Mouse (Mus musculus) cortical plate, adult 2 months (tissue): ENCODE measurements at regions not wholly inside any gene's neighbourhood (a gene's known extent, or its start where the extent isn't known, plus 50 kb on each side); places are given as distances from the start of the nearest gene placed in this dataset.

ENCODE experiments used
- H3K27ac ChIP-seq: fragments of 200-500 bp; 2 replicates; pipeline ENCODE4 v1.5.1; 2012; ENCODE audit warnings: low read length, control low read depth, inconsistent platforms; ENCODE audit not compliant: insufficient read depth
- H3K4me1 ChIP-seq: fragments of 200-500 bp; 2 replicates; pipeline ENCODE4 v1.6.1; 2011; ENCODE audit warnings: low read length; ENCODE audit not compliant: control insufficient read depth, insufficient read depth
- H3K4me3 ChIP-seq: fragments of 200-500 bp; 2 replicates; pipeline ENCODE4 v1.5.1; 2011; ENCODE audit warnings: mild to moderate bottlenecking, low read length, control low read depth; ENCODE audit not compliant: insufficient read depth
- CTCF ChIP-seq: fragments of 200-500 bp; IDR thresholded peaks from 2 replicates; pipeline ENCODE4 v1.5.1; 2011; ENCODE audit warnings: mild to moderate bottlenecking, control low read depth, low read length; ENCODE audit not compliant: insufficient read depth; ENCODE audit errors: extremely low read depth
- POLR2A ChIP-seq: fragments of 200-500 bp; IDR thresholded peaks from 2 replicates; pipeline ENCODE4 v1.6.1; 2011; ENCODE audit warnings: mild to moderate bottlenecking, low read length, control low read depth; ENCODE audit not compliant: insufficient read depth; ENCODE audit errors: extremely low read depth

DNA sequence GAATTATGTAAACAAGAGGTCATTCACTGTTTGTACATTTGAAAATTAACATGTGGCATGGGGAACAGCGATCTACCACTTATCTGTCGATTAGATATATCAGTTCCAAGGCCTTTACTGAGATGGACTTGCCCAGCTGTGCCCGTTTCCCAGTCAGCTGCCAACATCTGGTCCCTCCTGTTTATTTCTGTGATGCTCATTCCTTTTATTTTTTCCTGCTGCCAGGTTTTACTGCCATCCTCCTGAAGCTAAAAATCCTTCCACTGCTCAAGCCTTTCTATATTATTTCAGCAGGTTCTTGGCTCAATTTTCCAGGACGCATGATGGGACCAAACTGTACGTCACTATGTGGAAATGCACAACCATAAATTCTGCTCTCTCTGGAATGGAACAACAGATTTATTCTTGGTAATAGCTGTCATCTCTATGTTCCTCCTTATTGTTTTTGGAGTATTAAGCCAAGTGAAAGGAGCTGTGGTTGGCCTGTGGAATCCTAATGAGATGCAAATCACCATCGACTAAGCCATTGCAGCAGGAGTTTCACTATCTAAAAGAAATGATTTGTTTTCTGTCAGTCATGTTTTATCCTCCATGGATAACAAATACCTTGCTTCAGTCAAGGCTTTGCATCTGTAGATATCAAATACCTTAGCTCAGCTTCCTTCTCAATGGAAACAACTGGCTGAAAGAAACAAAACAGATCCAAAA lies 180.1 kb downstream of the Plk2 start:
- no peak overlapping the region for H3K4me3 ChIP-seq
- TF ChIP-seq CTCF (no peak), POLR2A (no peak)
- H3K27ac ChIP-seq, result peak overlapping the region; percentile 35; the same call in 1 of the 2 replicates
- H3K4me1 ChIP-seq, result no peaks in the 10 kb centered on the region; the same call in 1 of the 2 replicates

DNA sequence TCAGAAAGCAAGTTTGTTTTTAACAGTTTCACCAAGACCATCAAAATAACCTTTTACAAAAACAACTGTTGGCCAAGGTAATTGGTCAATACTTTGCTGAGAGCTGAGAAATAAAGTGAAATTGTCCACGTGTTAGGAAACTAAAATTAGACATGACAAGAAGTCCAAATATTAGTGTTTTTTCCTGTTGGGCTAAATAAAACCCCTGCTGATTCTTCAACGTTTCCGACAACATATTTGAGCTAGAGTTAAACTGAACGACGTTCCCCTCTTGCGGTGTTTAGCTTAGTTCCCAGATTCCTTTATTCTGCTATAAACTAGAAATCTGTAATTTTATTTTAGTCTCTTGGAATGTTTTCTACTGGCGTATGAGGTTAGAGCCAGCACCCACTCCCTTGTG lies 183.3 kb downstream of the Plk2 start:
- Histone ChIP-seq H3K4me1 (no peaks in the 10 kb centered on the region; the same call in 1 of the 2 replicates), H3K4me3 (no peak overlapping the region), H3K27ac (no peak overlapping the region)
- TF ChIP-seq POLR2A (no peak), CTCF (no peak)

DNA sequence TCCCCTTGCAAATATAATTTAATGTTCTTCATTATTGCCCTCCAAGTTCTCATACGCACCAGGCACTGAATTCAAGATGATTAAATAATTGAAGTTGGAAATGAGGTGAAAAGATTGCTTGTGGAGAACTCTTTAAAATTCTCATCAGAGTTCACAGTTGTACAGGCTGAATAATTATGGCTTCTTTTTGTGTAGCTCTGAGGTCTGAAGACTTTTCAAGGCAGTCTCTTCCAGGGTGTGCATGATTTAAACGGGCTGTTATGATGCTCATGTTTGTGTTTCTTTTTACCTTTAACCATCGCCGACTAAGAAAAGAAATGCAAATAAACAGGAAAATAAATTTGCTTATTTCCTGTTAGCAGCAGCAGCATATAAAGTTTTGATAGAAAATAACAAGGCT lies 185.3 kb downstream of the Plk2 start:
- no peak overlapping the region for H3K27ac ChIP-seq
- H3K4me1 ChIP-seq, result no peaks in the 10 kb centered on the region
- TF ChIP-seq POLR2A, result no peak
- no peak for TF ChIP-seq CTCF
- H3K4me3 ChIP-seq, result no peak overlapping the region

DNA sequence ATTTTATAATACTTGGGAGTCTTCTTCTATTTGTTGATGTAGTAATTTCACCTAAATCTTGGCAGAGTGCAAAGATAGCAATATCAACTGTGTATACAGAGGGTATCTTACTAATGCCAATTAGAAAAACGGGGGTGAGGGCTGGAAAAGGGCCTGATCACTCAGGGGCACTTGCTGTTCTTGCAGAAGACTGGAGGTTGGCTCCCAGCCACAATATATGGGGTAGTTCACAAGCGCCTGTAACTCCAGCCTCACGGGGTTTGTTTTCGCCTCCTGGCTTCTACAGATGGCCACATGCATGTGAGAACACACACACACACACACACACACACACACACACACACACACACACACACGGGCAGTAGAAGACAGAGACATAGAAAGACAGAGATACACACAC lies 185.7 kb downstream of the Plk2 start:
- no peak overlapping the region for H3K27ac ChIP-seq
- no peak overlapping the region for H3K4me3 ChIP-seq
- no peaks in the 10 kb centered on the region for H3K4me1 ChIP-seq
- TF ChIP-seq CTCF, result no peak
- no peak for TF ChIP-seq POLR2A

DNA sequence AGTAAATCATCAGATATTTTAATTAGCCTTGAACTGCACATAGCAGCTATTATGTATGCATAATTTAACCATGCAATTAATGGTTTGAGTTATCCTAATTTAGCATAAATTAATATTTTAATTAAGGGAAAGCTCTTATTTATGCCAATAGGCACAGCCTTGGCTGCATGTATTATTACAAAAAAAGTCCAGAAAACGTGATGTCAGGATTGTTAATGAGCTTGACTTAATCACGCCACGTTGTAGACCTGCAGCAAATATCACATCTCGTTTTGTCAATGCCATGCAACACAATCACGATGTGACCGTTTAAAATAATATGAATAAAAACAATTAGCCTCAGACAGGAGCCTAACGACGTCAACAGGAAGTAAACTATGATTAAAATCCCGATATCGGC lies 189.9 kb downstream of the Plk2 start:
- Histone ChIP-seq H3K4me3 (no peak overlapping the region), H3K4me1 (no peaks in the 10 kb centered on the region), H3K27ac (no peak overlapping the region)
- TF ChIP-seq POLR2A (no peak), CTCF (no peak)

DNA sequence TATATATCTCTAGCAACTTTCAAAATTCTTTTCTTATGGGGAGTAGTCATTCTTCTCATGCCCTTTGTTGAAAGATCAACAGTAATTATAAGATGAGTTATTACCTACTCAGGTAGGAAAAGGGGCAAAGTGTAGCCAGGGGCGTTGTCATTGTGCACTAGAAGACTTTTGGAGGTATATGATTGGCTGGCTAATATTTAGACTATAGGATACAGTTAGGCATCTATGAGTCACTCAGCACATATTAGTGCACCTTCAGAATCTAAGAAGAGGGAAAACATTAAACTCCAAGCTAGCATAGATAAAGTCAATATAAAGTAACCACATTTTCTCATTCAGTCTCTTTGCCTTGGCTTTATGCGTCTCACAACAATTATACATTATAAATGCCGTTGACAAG lies 199.8 kb downstream of the Plk2 start:
- no peak for TF ChIP-seq CTCF
- TF ChIP-seq POLR2A, result no peak
- Histone ChIP-seq H3K4me1 (no peaks in the 10 kb centered on the region), H3K4me3 (no peak overlapping the region), H3K27ac (no peak overlapping the region)

DNA sequence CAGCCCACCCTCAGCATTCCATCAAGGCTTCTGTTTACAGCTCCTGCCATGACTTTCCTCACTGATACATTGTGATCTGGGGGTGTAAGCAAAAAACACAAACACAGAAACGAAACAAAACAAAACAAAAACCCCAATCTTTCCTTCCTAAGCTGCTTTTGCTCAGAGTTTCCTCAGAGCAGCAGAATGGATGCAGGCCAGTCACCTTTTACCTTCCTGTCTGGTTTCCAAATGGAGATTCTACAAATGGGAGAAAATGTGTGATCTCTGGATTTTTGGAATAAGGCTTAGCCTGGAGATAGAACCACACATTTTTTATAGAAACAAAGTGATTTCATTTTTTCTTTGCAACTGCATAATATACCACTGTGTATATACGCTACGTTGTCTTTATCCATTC lies 204.8 kb downstream of the Plk2 start:
- Histone ChIP-seq H3K4me1 (no peaks in the 10 kb centered on the region), H3K27ac (no peak overlapping the region), H3K4me3 (no peak overlapping the region)
- TF ChIP-seq CTCF, result no peak
- no peak for TF ChIP-seq POLR2A

DNA sequence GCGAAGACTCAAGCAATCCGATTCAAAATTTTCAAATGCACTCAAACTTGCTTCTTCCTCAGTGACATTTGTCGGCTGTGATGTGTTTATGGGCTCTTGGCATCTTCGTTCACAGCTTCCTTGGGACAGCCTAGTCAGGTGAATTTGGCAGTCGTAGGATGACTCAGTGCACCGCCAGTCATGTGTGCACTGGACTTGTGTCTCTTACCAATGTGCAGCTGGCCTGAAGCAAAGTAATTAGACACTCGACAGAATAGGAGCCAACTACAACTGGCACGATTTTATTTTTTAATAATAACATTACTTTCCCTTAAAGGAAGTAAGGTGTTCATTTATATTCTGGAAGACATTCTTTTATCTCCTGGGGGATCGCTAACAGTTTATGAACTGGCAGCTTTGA lies 205.5 kb downstream of the Plk2 start:
- Histone ChIP-seq H3K27ac (no peak overlapping the region), H3K4me1 (no peaks in the 10 kb centered on the region), H3K4me3 (no peak overlapping the region)
- no peak for TF ChIP-seq POLR2A
- no peak for TF ChIP-seq CTCF

DNA sequence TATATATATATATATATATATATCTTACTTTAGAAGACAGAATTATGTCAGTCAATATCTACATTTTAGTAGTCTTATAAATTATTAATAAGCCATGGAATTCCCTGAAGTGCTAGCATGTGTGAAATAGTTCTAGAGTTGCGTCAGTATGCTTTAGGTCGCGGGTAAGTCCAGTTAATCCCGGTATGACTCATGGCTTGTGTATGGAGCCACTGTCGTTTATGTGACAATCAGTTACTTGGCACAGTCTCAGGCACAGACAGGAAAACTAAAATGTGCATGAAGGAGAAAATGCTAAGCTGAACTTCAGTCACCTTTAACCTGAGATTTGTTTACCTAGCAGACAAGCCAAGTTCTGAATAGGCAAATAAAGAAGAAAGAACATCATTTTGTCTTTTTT lies 206.5 kb downstream of the Plk2 start:
- no peaks in the 10 kb centered on the region for H3K4me1 ChIP-seq
- no peak overlapping the region for H3K27ac ChIP-seq

DNA sequence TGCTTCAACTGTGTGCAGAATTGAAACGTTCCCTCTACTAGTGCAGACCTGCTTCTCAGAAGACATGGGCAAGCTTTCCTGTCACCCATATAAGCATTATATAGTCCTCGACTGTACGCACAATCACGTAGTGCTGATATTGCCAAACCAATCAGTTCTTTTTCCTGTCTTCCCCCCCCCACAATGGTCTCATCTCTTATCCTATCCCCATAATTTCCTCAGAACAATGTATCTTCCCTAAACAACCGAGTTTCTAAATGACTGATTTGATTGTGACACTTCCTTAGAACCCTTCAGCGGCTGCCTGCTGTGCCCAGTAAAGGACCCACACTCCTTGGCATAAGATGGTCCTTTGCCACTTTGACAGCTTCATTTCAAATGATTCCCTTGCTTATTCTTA lies 207.0 kb downstream of the Plk2 start:
- H3K27ac ChIP-seq, result no peak overlapping the region
- H3K4me1 ChIP-seq, result no peaks in the 10 kb centered on the region
- TF ChIP-seq POLR2A, result no peak
- TF ChIP-seq CTCF, result no peak
- H3K4me3 ChIP-seq, result no peak overlapping the region

More for the DNA sequence above, 206.5 kb downstream of the Plk2 start:
- H3K4me3 ChIP-seq, result no peak overlapping the region
- no peak for TF ChIP-seq POLR2A
- TF ChIP-seq CTCF, result no peak
